Mouse (Mus musculus): ENCODE results near the gene Ablim1. TPM values are rescaled to one million over a fixed set of nuclear protein-coding genes. Genes with fewer than 3 reads are reported as not detected.

Ablim1 gene
- total and polyA plus RNA-seq, 2 experiments from 2014 or later = 50.7 to 81.2 TPM

GRCm38 (mm10) chr19:57007781-57008710 lies 306.7 kb downstream of the Ablim1 start, which contains the start of gene Afap1l2:
Gene Afap1l2, minus strand, starts transcription at chr19:57008228.
- peak; percentile 60 for TF ChIP-seq CTCF (IDR thresholded peaks at IDR 0.05)
- H3K4me3 ChIP-seq (ENCODE audit: low read depth, low read length) = peak within 1 kb of the TSS; percentile 43
- no peaks in the 10 kb centered on the region for H3K36me3 ChIP-seq (ENCODE audit: insufficient read depth, low read length)
- 0 out of 2 replicates have a peak within 1 kb of the TSS, but pooled peaks have one; percentile 9 for H3K27ac ChIP-seq (ENCODE audit: low read depth, low read length)
- peak within 1 kb of the TSS; percentile 82 for H3K4me2 ChIP-seq (ENCODE audit: low read depth, low read length, poor library complexity, severe bottlenecking)
- H3K4me1 ChIP-seq (ENCODE audit: insufficient read depth, low read length) = peaks cover 5% of the 10 kb centered on the region; the same call in 1 of the 2 replicates
- H3K27me3 ChIP-seq (ENCODE audit: insufficient read depth, low read length) = peaks cover 13% of the 10 kb centered on the region; the same call in 1 of the 2 replicates
- peak within 1 kb of the TSS; percentile 48 for H3K9ac ChIP-seq (replicated peaks; ENCODE audit: low read length, poor library complexity, severe bottlenecking)
- H3K9me3 ChIP-seq (ENCODE audit: low read length) = no peaks in the 10 kb centered on the region
- 3% methylated on average over 68 of the region's 68 CpGs for WGBS
- ATAC-seq (ENCODE audit: low FRiP score) = peak; percentile 67
- no peak for DNase-seq (ENCODE audit: low spot score)

GRCm38 (mm10) chr19:57007291-57007690 lies 307.4 kb downstream of the Ablim1 start:
- Histone ChIP-seq H3K9ac (replicated peaks; ENCODE audit: low read length, poor library complexity, severe bottlenecking) (peak overlapping the region; percentile 48; the same call in 1 of the 2 replicates), H3K36me3 (ENCODE audit: insufficient read depth, low read length) (no peaks in the 10 kb centered on the region), H3K4me2 (ENCODE audit: low read depth, low read length, poor library complexity, severe bottlenecking) (peak overlapping the region; percentile 82), H3K9me3 (ENCODE audit: low read length) (no peaks in the 10 kb centered on the region), H3K27me3 (ENCODE audit: insufficient read depth, low read length) (peaks cover 13% of the 10 kb centered on the region; the same call in 1 of the 2 replicates), H3K27ac (ENCODE audit: low read depth, low read length) (0 out of 2 replicates have a peak overlapping the region, but pooled peaks have one; percentile 9), H3K4me3 (ENCODE audit: low read depth, low read length) (peak overlapping the region; percentile 43), H3K4me1 (ENCODE audit: insufficient read depth, low read length) (peaks cover 5% of the 10 kb centered on the region; the same call in 1 of the 2 replicates)
- TF ChIP-seq CTCF (IDR thresholded peaks at IDR 0.05) = peak; percentile 37; the same call in 1 of the 2 replicates
- peak; percentile 50 for DNase-seq (ENCODE audit: low spot score)
- WGBS = 51% methylated on average over 16 of the region's 16 CpGs
- ATAC-seq (ENCODE audit: low FRiP score) = no peak

- peaks cover 5% of the 10 kb centered on the region; the same call in 1 of the 2 replicates for H3K4me1 ChIP-seq (ENCODE audit: insufficient read depth, low read length)
- H3K9ac ChIP-seq (replicated peaks; ENCODE audit: low read length, poor library complexity, severe bottlenecking) = 0 out of 2 replicates have a peak overlapping the region, but pooled peaks have one; percentile 14
- peak overlapping the region; percentile 43 for H3K4me3 ChIP-seq (ENCODE audit: low read depth, low read length)
- H3K4me2 ChIP-seq (ENCODE audit: low read depth, low read length, poor library complexity, severe bottlenecking) = peak overlapping the region; percentile 82
- peaks cover 13% of the 10 kb centered on the region; the same call in 1 of the 2 replicates for H3K27me3 ChIP-seq (ENCODE audit: insufficient read depth, low read length)
- ATAC-seq (ENCODE audit: low FRiP score) (no peak), DNase-seq (ENCODE audit: low spot score) (no peak)
- 50% methylated on average over 13 of the region's 13 CpGs for WGBS
- TF ChIP-seq CTCF (IDR thresholded peaks at IDR 0.05) = no peak
- 0 out of 2 replicates have a peak overlapping the region, but pooled peaks have one; percentile 9 for H3K27ac ChIP-seq (ENCODE audit: low read depth, low read length)
- no peaks in the 10 kb centered on the region for H3K36me3 ChIP-seq (ENCODE audit: insufficient read depth, low read length)
- no peaks in the 10 kb centered on the region for H3K9me3 ChIP-seq (ENCODE audit: low read length)
These were observed 307.9 kb downstream of the Ablim1 start for GRCm38 (mm10) chr19:57006841-57007240.

- Histone ChIP-seq H3K4me2 (ENCODE audit: low read depth, low read length, poor library complexity, severe bottlenecking) (no peak overlapping the region), H3K27me3 (ENCODE audit: insufficient read depth, low read length) (peaks cover 13% of the 10 kb centered on the region; the same call in 1 of the 2 replicates), H3K4me1 (ENCODE audit: insufficient read depth, low read length) (peaks cover 5% of the 10 kb centered on the region; the same call in 1 of the 2 replicates), H3K27ac (ENCODE audit: low read depth, low read length) (no peak overlapping the region), H3K9ac (replicated peaks; ENCODE audit: low read length, poor library complexity, severe bottlenecking) (no peak overlapping the region), H3K36me3 (ENCODE audit: insufficient read depth, low read length) (no peaks in the 10 kb centered on the region), H3K4me3 (ENCODE audit: low read depth, low read length) (no peak overlapping the region), H3K9me3 (ENCODE audit: low read length) (no peaks in the 10 kb centered on the region)
- DNase-seq (ENCODE audit: low spot score) (no peak), ATAC-seq (ENCODE audit: low FRiP score) (no peak)
- TF ChIP-seq CTCF (IDR thresholded peaks at IDR 0.05) = no peak
- 89% methylated on average over 4 of the region's 4 CpGs for WGBS
These were observed 309.7 kb downstream of the Ablim1 start for GRCm38 (mm10) chr19:57005062-57005461.

- H3K27ac ChIP-seq (ENCODE audit: low read depth, low read length) = 0 out of 2 replicates have a peak overlapping the region, but pooled peaks have one; percentile 43
These were observed 311.3 kb downstream of the Ablim1 start for GRCm38 (mm10) chr19:57003460-57003810.

More at GRCm38 (mm10) chr19:57003460-57003810, 311.3 kb downstream of the Ablim1 start:
- H3K9me3 ChIP-seq (ENCODE audit: low read length) = no peaks in the 10 kb centered on the region
- no peak overlapping the region for H3K4me3 ChIP-seq (ENCODE audit: low read depth, low read length)
- no peaks in the 10 kb centered on the region for H3K36me3 ChIP-seq (ENCODE audit: insufficient read depth, low read length)
- no peak overlapping the region for H3K9ac ChIP-seq (replicated peaks; ENCODE audit: low read length, poor library complexity, severe bottlenecking)
- peaks cover 5% of the 10 kb centered on the region; the same call in 1 of the 2 replicates for H3K4me1 ChIP-seq (ENCODE audit: insufficient read depth, low read length)
- peak overlapping the region; percentile 15; the same call in 1 of the 2 replicates for H3K4me2 ChIP-seq (ENCODE audit: low read depth, low read length, poor library complexity, severe bottlenecking)
- 40% methylated on average over 7 of the region's 7 CpGs for WGBS
- H3K27me3 ChIP-seq (ENCODE audit: insufficient read depth, low read length) = peaks cover 11% of the 10 kb centered on the region; the same call in 1 of the 2 replicates
- DNase-seq (ENCODE audit: low spot score) = peak; percentile 80
- no peak for ATAC-seq (ENCODE audit: low FRiP score)
- no peak for TF ChIP-seq CTCF (IDR thresholded peaks at IDR 0.05)
